Mouse (Mus musculus): ENCODE measurements around the gene Mdm2. TPM values are rescaled to one million over a fixed set of nuclear protein-coding genes. Genes with fewer than 3 reads are reported as not detected.

The Mdm2 gene
- polyA plus RNA-seq, 1 experiment from 2014 or later: 55.3 TPM

DNA sequence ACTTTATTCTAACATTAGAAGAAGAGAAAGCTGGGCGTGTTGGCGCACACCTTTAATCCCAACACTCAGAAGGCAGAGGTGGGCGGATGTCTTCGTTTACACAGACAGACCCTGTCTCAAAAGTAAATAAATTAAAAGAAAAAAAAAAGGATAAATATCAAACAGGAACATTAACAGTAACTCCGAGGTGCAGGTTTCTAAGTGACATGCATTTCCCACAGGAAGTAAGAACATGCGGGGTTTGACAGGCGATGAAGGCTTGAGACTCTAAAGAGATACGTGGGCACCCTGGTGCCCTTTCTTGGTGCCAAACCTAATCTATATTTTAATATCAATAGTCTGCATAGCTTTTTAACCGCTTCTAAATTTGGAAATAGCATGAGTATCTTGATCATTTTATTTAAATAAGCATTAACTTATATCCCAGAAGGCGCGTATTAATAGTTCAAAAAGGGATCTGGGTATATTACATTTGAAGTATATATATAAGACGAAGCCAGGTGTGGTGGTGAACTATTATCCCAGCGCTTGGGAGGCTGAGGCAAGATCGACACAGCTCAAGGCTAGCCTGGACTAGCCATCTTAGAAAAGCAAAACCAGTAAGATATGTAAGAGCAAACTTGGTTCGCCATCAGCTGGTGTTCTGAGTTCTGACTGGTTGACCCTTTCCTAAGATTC lies 25.2 kb downstream of the Mdm2 start:
- Histone ChIP-seq H3K4me1 (ENCODE audit: control insufficient read depth, insufficient read depth, low read length) (no peaks in the 10 kb centered on the region), H3K4me3 (ENCODE audit: low read length) (no peak overlapping the region), H3K27me3 (ENCODE audit: control insufficient read depth, insufficient read depth, low read length) (no peaks in the 10 kb centered on the region), H3K9ac (ENCODE audit: low read length) (no peak overlapping the region), H3K36me3 (ENCODE audit: control insufficient read depth, insufficient read depth) (peaks cover 17% of the 10 kb centered on the region), H3K27ac (ENCODE audit: low read length) (no peak overlapping the region), H3K4me2 (ENCODE audit: low read depth, low read length) (no peak overlapping the region), H3K9me3 (replicated peaks; ENCODE audit: control insufficient read depth, low read length) (no peaks in the 10 kb centered on the region)
- no peak for ATAC-seq (replicated peaks; ENCODE audit: extremely low read depth, insufficient read depth, low FRiP score)
- WGBS: 86% methylated on average over 15 of the region's 15 CpGs

DNA sequence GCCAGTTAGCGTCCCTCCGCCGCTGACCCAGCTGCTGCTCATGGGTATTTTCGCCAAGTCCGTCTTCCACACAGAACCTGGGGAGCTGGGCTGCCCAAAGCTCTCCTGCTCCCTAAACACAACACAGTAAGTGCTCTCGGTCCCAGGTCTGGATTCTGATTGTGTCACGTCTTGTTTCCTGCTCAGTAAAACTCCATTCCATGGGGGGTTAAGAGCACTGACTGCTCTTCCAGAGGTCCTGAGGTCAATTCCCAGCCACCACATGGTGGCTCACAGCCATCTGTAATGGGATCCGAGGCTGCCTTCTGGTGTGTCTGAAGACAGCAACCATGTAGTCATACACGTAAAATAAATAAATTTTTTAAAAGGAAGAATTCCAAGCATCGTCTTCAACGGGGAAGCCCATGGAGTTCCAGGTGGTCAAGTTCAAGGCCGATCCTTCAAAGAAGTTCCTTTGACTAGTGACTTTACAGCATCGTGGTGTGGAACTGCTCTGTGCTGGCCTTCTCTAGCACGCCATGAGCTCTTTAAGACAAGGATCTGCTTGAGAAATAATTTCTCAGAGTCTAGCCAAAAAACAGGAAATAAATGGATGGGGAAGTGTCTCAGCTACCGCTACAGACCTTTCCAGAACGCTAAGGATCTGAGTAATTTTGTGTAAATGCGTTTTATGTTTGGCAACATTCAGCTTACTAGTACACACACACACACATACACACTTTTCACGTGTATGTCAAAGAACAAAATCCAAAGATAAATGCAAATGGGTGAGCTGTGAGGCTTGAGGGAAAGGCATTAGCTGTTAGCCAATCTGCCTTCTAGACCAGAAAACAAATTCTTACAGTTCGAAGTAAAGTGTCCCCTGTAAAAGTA lies 26.0 kb downstream of the Mdm2 start:
- no peak overlapping the region for H3K4me3 ChIP-seq (ENCODE audit: low read length)
- no peak for ATAC-seq (replicated peaks; ENCODE audit: extremely low read depth, insufficient read depth, low FRiP score)
- no peaks in the 10 kb centered on the region for H3K9me3 ChIP-seq (replicated peaks; ENCODE audit: control insufficient read depth, low read length)
- H3K36me3 ChIP-seq (ENCODE audit: control insufficient read depth, insufficient read depth): peaks cover 13% of the 10 kb centered on the region
- no peaks in the 10 kb centered on the region for H3K27me3 ChIP-seq (ENCODE audit: control insufficient read depth, insufficient read depth, low read length)
- no peak overlapping the region for H3K4me2 ChIP-seq (ENCODE audit: low read depth, low read length)
- no peak overlapping the region for H3K27ac ChIP-seq (ENCODE audit: low read length)
- 80% methylated on average over 19 of the region's 19 CpGs for WGBS
- no peaks in the 10 kb centered on the region for H3K4me1 ChIP-seq (ENCODE audit: control insufficient read depth, insufficient read depth, low read length)
- H3K9ac ChIP-seq (ENCODE audit: low read length): no peak overlapping the region

DNA sequence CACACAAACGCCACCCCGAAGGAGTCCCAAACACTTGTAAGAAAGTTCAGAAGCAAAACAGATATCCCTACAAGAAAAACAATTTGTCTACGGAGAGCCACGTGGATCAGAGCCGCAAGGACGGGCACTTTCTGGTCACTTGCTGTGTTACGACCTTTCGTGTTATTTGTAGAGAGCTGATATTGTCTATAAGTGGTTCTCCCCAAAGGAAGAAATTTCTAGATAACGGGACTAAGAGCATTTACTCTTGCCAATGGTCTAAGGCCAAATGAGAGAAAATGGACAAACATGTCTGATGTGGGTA lies 26.9 kb downstream of the Mdm2 start:
- Histone ChIP-seq H3K4me3 (ENCODE audit: low read length) (no peak overlapping the region), H3K9me3 (replicated peaks; ENCODE audit: control insufficient read depth, low read length) (no peaks in the 10 kb centered on the region), H3K27ac (ENCODE audit: low read length) (no peak overlapping the region), H3K36me3 (ENCODE audit: control insufficient read depth, insufficient read depth) (peaks cover 6% of the 10 kb centered on the region), H3K4me1 (ENCODE audit: control insufficient read depth, insufficient read depth, low read length) (no peaks in the 10 kb centered on the region), H3K4me2 (ENCODE audit: low read depth, low read length) (no peak overlapping the region), H3K27me3 (ENCODE audit: control insufficient read depth, insufficient read depth, low read length) (no peaks in the 10 kb centered on the region), H3K9ac (ENCODE audit: low read length) (no peak overlapping the region)
- 84% methylated on average over 9 of the region's 9 CpGs for WGBS
- no peak for ATAC-seq (replicated peaks; ENCODE audit: extremely low read depth, insufficient read depth, low FRiP score)

DNA sequence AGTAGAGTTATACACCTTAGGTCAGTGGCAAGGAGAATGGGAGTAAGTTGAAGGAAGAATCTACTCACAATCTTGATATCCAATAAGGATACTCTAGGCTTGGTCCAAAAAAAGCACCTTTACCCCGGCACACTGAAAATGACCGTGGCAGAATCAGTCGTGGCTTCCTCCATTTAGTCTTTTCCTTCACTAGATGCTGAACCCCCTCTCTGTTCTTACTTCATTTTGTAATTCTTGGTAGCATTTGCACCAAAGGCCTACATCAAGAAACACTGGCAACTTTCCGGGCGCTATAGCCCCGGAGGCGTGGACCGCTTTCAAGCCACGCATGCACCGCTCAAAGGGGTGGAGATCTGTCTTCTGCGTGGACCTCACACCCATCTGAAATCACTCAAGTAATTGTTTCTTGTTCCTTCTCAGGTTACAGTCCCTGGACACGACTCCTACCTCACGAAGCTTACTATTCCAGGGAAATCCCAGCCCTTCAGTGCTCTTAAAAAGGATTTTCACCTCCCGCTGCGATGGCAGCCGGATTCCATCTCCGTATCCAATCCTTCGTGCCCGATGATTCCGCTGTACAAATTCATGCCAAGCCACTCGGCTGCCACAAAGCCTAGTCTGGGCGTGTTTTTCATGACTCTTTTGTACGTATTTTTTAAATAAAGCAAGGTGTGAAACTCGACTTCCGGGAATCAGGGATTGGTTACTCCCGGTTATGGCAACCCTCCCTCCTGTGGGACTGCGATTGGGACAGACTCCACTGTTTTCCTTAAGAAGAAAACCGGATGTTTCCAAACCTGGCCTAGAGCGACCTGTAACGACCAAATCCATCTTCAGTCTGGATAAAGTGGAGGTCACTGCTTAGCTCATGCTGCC lies 27.5 kb downstream of the Mdm2 start:
- H3K27me3 ChIP-seq (ENCODE audit: control insufficient read depth, insufficient read depth, low read length): no peaks in the 10 kb centered on the region
- H3K9me3 ChIP-seq (replicated peaks; ENCODE audit: control insufficient read depth, low read length): no peaks in the 10 kb centered on the region
- no peak overlapping the region for H3K27ac ChIP-seq (ENCODE audit: low read length)
- H3K4me3 ChIP-seq (ENCODE audit: low read length): no peak overlapping the region
- no peak overlapping the region for H3K9ac ChIP-seq (ENCODE audit: low read length)
- no peak overlapping the region for H3K4me2 ChIP-seq (ENCODE audit: low read depth, low read length)
- ATAC-seq (replicated peaks; ENCODE audit: extremely low read depth, insufficient read depth, low FRiP score): no peak
- H3K4me1 ChIP-seq (ENCODE audit: control insufficient read depth, insufficient read depth, low read length): no peaks in the 10 kb centered on the region
- peaks cover 2% of the 10 kb centered on the region; the same call in 1 of the 2 replicates for H3K36me3 ChIP-seq (ENCODE audit: control insufficient read depth, insufficient read depth)
- WGBS: 77% methylated on average over 30 of the region's 30 CpGs

DNA sequence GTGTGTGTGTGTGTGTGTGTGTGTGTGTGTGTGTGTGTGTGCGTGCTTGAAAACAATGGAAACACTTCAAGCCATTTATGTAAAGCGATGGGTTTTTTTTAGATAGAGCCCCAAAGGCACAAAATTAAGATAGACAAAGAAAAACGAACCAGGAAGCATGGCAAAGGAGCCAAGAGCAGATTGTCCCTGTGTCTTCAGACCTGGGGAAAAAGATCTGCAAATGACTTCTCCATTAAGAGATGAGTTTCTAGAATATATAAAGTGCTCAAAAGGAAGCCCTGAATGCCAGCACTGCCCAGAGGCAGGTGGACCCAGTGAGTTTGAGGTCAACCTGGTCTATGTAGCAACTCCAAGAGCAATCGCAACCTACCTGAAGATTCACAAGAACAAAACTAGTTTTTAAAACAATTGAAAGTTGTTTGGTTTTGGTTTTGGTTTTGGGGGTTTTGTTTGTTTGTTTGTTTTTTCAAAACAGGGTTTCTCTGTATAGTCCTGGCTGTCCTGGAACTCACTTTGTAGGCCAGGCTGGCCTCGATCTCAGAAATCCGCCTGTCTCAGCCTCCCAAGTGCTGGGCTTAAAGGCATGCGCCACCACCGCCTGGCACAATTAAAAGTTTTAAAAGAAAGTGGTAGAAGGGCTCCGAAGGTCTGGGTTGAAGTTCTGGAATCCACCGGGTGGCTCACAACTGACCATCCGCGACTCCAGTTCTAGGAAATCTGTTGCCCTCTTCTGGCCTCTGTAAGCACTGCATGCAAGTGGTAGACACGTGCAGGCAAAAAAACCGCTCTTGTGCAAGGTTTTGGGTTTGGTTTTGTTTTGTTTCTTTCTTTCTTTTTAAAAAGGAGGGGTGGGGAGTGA lies 28.3 kb downstream of the Mdm2 start:
- Histone ChIP-seq H3K9ac (ENCODE audit: low read length) (no peak overlapping the region), H3K4me3 (ENCODE audit: low read length) (no peak overlapping the region), H3K9me3 (replicated peaks; ENCODE audit: control insufficient read depth, low read length) (no peaks in the 10 kb centered on the region), H3K4me2 (ENCODE audit: low read depth, low read length) (no peak overlapping the region), H3K36me3 (ENCODE audit: control insufficient read depth, insufficient read depth) (no peaks in the 10 kb centered on the region), H3K4me1 (ENCODE audit: control insufficient read depth, insufficient read depth, low read length) (no peaks in the 10 kb centered on the region), H3K27me3 (ENCODE audit: control insufficient read depth, insufficient read depth, low read length) (no peaks in the 10 kb centered on the region), H3K27ac (ENCODE audit: low read length) (no peak overlapping the region)
- ATAC-seq (replicated peaks; ENCODE audit: extremely low read depth, insufficient read depth, low FRiP score): no peak
- 62% methylated on average over 14 of the region's 14 CpGs for WGBS

DNA sequence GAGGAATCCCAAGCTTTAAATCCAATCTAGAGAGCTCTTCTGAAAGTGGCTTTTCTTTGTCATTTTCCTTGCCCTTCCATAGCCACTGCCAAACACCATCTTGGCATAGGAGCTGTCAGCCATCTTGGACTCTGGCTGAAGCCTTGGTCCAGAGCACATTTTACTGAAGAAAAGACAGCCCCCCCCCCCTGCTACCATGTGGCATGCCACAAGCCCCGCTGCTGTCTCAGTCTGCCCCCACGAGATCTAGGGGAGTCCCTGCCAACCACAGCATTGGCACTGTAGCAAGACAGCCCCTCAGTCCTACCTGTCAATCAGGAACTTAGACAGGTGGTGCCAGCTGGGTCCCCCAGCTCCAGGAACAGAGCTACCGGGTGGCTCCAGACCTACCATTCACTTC lies 29.0 kb downstream of the Mdm2 start:
- WGBS: 78% methylated on average over 3 of the region's 3 CpGs
- Histone ChIP-seq H3K4me1 (ENCODE audit: control insufficient read depth, insufficient read depth, low read length) (no peaks in the 10 kb centered on the region), H3K27me3 (ENCODE audit: control insufficient read depth, insufficient read depth, low read length) (no peaks in the 10 kb centered on the region), H3K9ac (ENCODE audit: low read length) (no peak overlapping the region), H3K9me3 (replicated peaks; ENCODE audit: control insufficient read depth, low read length) (no peaks in the 10 kb centered on the region), H3K4me3 (ENCODE audit: low read length) (no peak overlapping the region), H3K27ac (ENCODE audit: low read length) (no peak overlapping the region), H3K4me2 (ENCODE audit: low read depth, low read length) (no peak overlapping the region), H3K36me3 (ENCODE audit: control insufficient read depth, insufficient read depth) (no peaks in the 10 kb centered on the region)
- no peak for ATAC-seq (replicated peaks; ENCODE audit: extremely low read depth, insufficient read depth, low FRiP score)

DNA sequence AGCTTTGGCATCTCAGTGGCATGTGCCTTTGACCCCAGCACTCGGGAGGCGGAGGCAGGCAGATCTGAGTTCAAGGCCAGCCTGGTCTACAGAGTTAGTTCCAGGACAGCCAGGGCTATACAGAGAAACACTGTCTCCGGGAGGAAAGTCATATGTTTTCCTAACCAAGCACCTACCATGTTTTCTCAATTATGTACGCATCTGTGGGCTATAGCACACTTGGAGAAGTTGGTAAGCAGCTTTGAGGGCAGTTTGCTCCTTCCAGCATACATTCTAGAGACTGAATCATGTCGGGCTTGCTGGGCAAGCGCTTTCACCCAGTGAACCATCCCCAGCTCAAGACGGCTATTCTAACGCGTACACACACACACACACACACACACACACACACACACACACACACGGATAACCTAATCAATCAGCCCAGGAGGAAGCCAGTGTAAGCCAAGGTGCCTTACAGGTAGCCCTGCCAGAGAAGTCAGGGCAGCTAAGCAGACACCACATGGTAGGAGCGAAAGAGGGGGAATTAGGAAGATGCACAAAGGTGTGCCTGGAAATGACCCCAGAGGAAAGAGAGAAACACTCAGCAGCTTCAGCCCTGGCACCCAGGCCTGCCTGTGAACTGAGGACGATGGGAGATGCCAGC lies 29.6 kb downstream of the Mdm2 start:
- Histone ChIP-seq H3K9ac (ENCODE audit: low read length) (no peak overlapping the region), H3K4me1 (ENCODE audit: control insufficient read depth, insufficient read depth, low read length) (peaks cover 3% of the 10 kb centered on the region), H3K36me3 (ENCODE audit: control insufficient read depth, insufficient read depth) (no peaks in the 10 kb centered on the region), H3K4me3 (ENCODE audit: low read length) (no peak overlapping the region), H3K27ac (ENCODE audit: low read length) (no peak overlapping the region), H3K27me3 (ENCODE audit: control insufficient read depth, insufficient read depth, low read length) (no peaks in the 10 kb centered on the region), H3K9me3 (replicated peaks; ENCODE audit: control insufficient read depth, low read length) (no peaks in the 10 kb centered on the region), H3K4me2 (ENCODE audit: low read depth, low read length) (no peak overlapping the region)
- 85% methylated on average over 12 of the region's 12 CpGs for WGBS
- no peak for ATAC-seq (replicated peaks; ENCODE audit: extremely low read depth, insufficient read depth, low FRiP score)

DNA sequence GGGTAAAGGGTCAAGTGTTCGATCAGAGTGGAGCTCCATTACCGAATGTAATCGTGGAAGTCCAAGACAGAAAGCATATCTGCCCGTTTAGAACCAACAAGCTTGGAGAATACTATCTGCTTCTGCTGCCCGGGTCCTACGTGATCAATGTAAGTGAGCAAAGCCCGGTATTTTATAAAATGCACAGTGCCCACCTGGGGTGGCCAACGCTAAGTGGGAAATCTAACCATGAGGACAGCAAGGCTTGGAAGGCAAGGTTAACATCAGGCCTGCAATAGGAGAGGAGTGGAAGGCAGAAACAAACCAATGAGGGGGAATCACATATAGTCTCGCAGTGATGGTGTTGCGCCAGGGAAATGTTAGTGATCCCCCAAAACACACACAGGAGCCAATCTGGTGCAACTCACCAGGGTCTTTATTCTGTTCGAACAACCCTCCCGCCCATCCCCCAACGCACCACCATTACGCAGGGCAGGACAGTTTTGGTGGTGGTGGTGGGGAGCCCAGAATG lies 30.5 kb downstream of the Mdm2 start:
- H3K4me1 ChIP-seq (ENCODE audit: control insufficient read depth, insufficient read depth, low read length): peaks cover 7% of the 10 kb centered on the region
- no peak for ATAC-seq (replicated peaks; ENCODE audit: extremely low read depth, insufficient read depth, low FRiP score)
- H3K27ac ChIP-seq (ENCODE audit: low read length): no peak overlapping the region
- H3K4me3 ChIP-seq (ENCODE audit: low read length): no peak overlapping the region
- 87% methylated on average over 14 of the region's 14 CpGs for WGBS
- H3K9ac ChIP-seq (ENCODE audit: low read length): no peak overlapping the region
- H3K36me3 ChIP-seq (ENCODE audit: control insufficient read depth, insufficient read depth): no peaks in the 10 kb centered on the region
- H3K27me3 ChIP-seq (ENCODE audit: control insufficient read depth, insufficient read depth, low read length): no peaks in the 10 kb centered on the region
- H3K9me3 ChIP-seq (replicated peaks; ENCODE audit: control insufficient read depth, low read length): no peaks in the 10 kb centered on the region
- no peak overlapping the region for H3K4me2 ChIP-seq (ENCODE audit: low read depth, low read length)
